Mouse (Mus musculus): ENCODE results near the gene Tmem253. TPM values are rescaled to one million over a fixed set of nuclear protein-coding genes. Genes with fewer than 3 reads are reported as not detected.

The Tmem253 gene
- polyA plus RNA-seq (2016; fragmentation: Nextera tagmentation; extraction: Ambion mirVana), result 1.1 TPM in 2 replicates

- no peaks in the 10 kb centered on the region for H3K36me3 ChIP-seq (replicated peaks)
- ATAC-seq (ENCODE audit: low FRiP score), result no peak
- no peaks in the 10 kb centered on the region for H3K9me3 ChIP-seq
- peak within 1 kb of the TSS; percentile 76 for H3K4me3 ChIP-seq (replicated peaks)
- peaks cover 70% of the 10 kb centered on the region for H3K4me1 ChIP-seq
- H3K27me3 ChIP-seq, result no peaks in the 10 kb centered on the region
- H3K27ac ChIP-seq, result peak within 1 kb of the TSS; percentile 99
- 35% methylated on average over 6 of the region's 6 CpGs for WGBS
- H3K4me2 ChIP-seq, result peak within 1 kb of the TSS; percentile 83
- H3K9ac ChIP-seq, result peak within 1 kb of the TSS; percentile 98
These were observed at the start of gene Tmem253 for GRCm38 (mm10) chr14:52015445-52016100. TSS of gene Tmem253 (plus strand) at chr14:52015658.

GRCm38 (mm10) chr14:51967400-51967799, 48.1 kb upstream of the Tmem253 start:
- Histone ChIP-seq H3K9me3 (no peaks in the 10 kb centered on the region), H3K36me3 (replicated peaks) (no peaks in the 10 kb centered on the region), H3K4me2 (no peak overlapping the region), H3K4me1 (no peaks in the 10 kb centered on the region), H3K4me3 (replicated peaks) (no peak overlapping the region), H3K9ac (no peak overlapping the region), H3K27me3 (no peaks in the 10 kb centered on the region), H3K27ac (no peak overlapping the region)
- WGBS, result 92% methylated on average over 3 of the region's 3 CpGs
- no peak for ATAC-seq (ENCODE audit: low FRiP score)

GRCm38 (mm10) chr14:51979252-51979651, 36.2 kb upstream of the Tmem253 start:
- H3K9me3 ChIP-seq, result no peaks in the 10 kb centered on the region
- WGBS, result 89% methylated on average over 3 of the region's 3 CpGs
- no peaks in the 10 kb centered on the region for H3K27me3 ChIP-seq

GRCm38 (mm10) chr14:51983251-51983650, 32.2 kb upstream of the Tmem253 start:
- H3K9ac ChIP-seq, result no peak overlapping the region
- H3K36me3 ChIP-seq (replicated peaks), result peaks cover 16% of the 10 kb centered on the region
- H3K9me3 ChIP-seq, result no peaks in the 10 kb centered on the region
- WGBS, result 63% methylated on average over 4 of the region's 4 CpGs
- ATAC-seq (ENCODE audit: low FRiP score), result no peak
- H3K27ac ChIP-seq, result no peak overlapping the region
- H3K4me3 ChIP-seq (replicated peaks), result no peak overlapping the region
- H3K27me3 ChIP-seq, result no peaks in the 10 kb centered on the region
- H3K4me2 ChIP-seq, result no peak overlapping the region
- H3K4me1 ChIP-seq, result peaks cover 33% of the 10 kb centered on the region

More at GRCm38 (mm10) chr14:51979252-51979651, 36.2 kb upstream of the Tmem253 start:
- H3K4me2 ChIP-seq, result no peak overlapping the region
- no peak for ATAC-seq (ENCODE audit: low FRiP score)
- no peaks in the 10 kb centered on the region for H3K36me3 ChIP-seq (replicated peaks)
- no peak overlapping the region for H3K9ac ChIP-seq
- peaks cover 9% of the 10 kb centered on the region for H3K4me1 ChIP-seq
- H3K4me3 ChIP-seq (replicated peaks), result no peak overlapping the region
- no peak overlapping the region for H3K27ac ChIP-seq

GRCm38 (mm10) chr14:51983855-51984246, 31.6 kb upstream of the Tmem253 start:
- Histone ChIP-seq H3K4me3 (replicated peaks) (peak overlapping the region; percentile 73), H3K4me2 (peak overlapping the region; percentile 92), H3K27me3 (no peaks in the 10 kb centered on the region), H3K27ac (peak overlapping the region; percentile 89), H3K36me3 (replicated peaks) (peaks cover 21% of the 10 kb centered on the region), H3K4me1 (peaks cover 36% of the 10 kb centered on the region), H3K9me3 (no peaks in the 10 kb centered on the region), H3K9ac (peak overlapping the region; percentile 88)
- ATAC-seq (ENCODE audit: low FRiP score), result 0 out of 2 replicates have a peak, but pooled peaks have one; percentile 0
- WGBS, result 4% methylated on average over 10 of the region's 10 CpGs

- WGBS, result under 1% methylated on average over 63 of the region's 74 CpGs
- Histone ChIP-seq H3K27ac (peak within 1 kb of the TSS; percentile 89), H3K9me3 (no peaks in the 10 kb centered on the region), H3K4me1 (peaks cover 43% of the 10 kb centered on the region), H3K9ac (peak within 1 kb of the TSS; percentile 88), H3K27me3 (no peaks in the 10 kb centered on the region), H3K4me2 (peak within 1 kb of the TSS; percentile 92), H3K36me3 (replicated peaks) (peaks cover 28% of the 10 kb centered on the region), H3K4me3 (replicated peaks) (peak within 1 kb of the TSS; percentile 73)
- ATAC-seq (ENCODE audit: low FRiP score), result peak; percentile 93
These were observed 30.9 kb upstream of the Tmem253 start, which contains the start of gene Arhgef40 for GRCm38 (mm10) chr14:51984247-51985231. TSS of gene Arhgef40 (plus strand) at chr14:51984719.

- Histone ChIP-seq H3K4me2 (peak overlapping the region; percentile 92), H3K4me3 (replicated peaks) (peak overlapping the region; percentile 73), H3K9me3 (no peaks in the 10 kb centered on the region), H3K9ac (peak overlapping the region; percentile 88), H3K4me1 (peaks cover 46% of the 10 kb centered on the region), H3K27ac (peak overlapping the region; percentile 89), H3K27me3 (no peaks in the 10 kb centered on the region), H3K36me3 (replicated peaks) (peaks cover 38% of the 10 kb centered on the region)
- WGBS, result under 1% methylated on average over 27 of the region's 27 CpGs
- peak; percentile 51 for ATAC-seq (ENCODE audit: low FRiP score)
These were observed 29.9 kb upstream of the Tmem253 start for GRCm38 (mm10) chr14:51985301-51986152.

- ATAC-seq (ENCODE audit: low FRiP score), result no peak
- Histone ChIP-seq H3K4me2 (peak overlapping the region; percentile 92), H3K4me1 (peaks cover 46% of the 10 kb centered on the region), H3K9ac (peak overlapping the region; percentile 88), H3K4me3 (replicated peaks) (peak overlapping the region; percentile 73), H3K9me3 (no peaks in the 10 kb centered on the region), H3K36me3 (replicated peaks) (peaks cover 44% of the 10 kb centered on the region), H3K27ac (peak overlapping the region; percentile 89), H3K27me3 (no peaks in the 10 kb centered on the region)
- 1% methylated on average over 7 of the region's 7 CpGs for WGBS
These were observed 29.3 kb upstream of the Tmem253 start for GRCm38 (mm10) chr14:51986153-51986505.

GRCm38 (mm10) chr14:51987177-51987576, 28.3 kb upstream of the Tmem253 start:
- Histone ChIP-seq H3K9ac (no peak overlapping the region), H3K4me2 (no peak overlapping the region), H3K27ac (no peak overlapping the region), H3K27me3 (no peaks in the 10 kb centered on the region), H3K36me3 (replicated peaks) (peaks cover 54% of the 10 kb centered on the region), H3K9me3 (no peaks in the 10 kb centered on the region), H3K4me3 (replicated peaks) (no peak overlapping the region), H3K4me1 (peaks cover 46% of the 10 kb centered on the region)
- ATAC-seq (ENCODE audit: low FRiP score), result no peak
- 91% methylated on average over 6 of the region's 6 CpGs for WGBS

- no peak overlapping the region for H3K4me3 ChIP-seq (replicated peaks)
- no peak overlapping the region for H3K4me2 ChIP-seq
- H3K4me1 ChIP-seq, result peaks cover 43% of the 10 kb centered on the region
- H3K9ac ChIP-seq, result no peak overlapping the region
- no peak for ATAC-seq (ENCODE audit: low FRiP score)
- 80% methylated on average over 12 of the region's 12 CpGs for WGBS
- H3K9me3 ChIP-seq, result no peaks in the 10 kb centered on the region
- no peaks in the 10 kb centered on the region for H3K27me3 ChIP-seq
- H3K27ac ChIP-seq, result no peak overlapping the region
- H3K36me3 ChIP-seq (replicated peaks), result peaks cover 66% of the 10 kb centered on the region
These were observed 26.7 kb upstream of the Tmem253 start for GRCm38 (mm10) chr14:51988731-51989130.

- Histone ChIP-seq H3K4me1 (peaks cover 36% of the 10 kb centered on the region), H3K9ac (0 out of 2 replicates have a peak overlapping the region, but pooled peaks have one; percentile 17), H3K27me3 (no peaks in the 10 kb centered on the region), H3K9me3 (no peaks in the 10 kb centered on the region), H3K36me3 (replicated peaks) (peaks cover 74% of the 10 kb centered on the region), H3K4me3 (replicated peaks) (no peak overlapping the region), H3K4me2 (no peak overlapping the region), H3K27ac (no peak overlapping the region)
- 67% methylated on average over 12 of the region's 12 CpGs for WGBS
- ATAC-seq (ENCODE audit: low FRiP score), result no peak
These were observed 25.9 kb upstream of the Tmem253 start for GRCm38 (mm10) chr14:51989461-51989970.

Measured in forebrain, embryonic 12.5 days (tissue).